Mouse (Mus musculus) intestine, embryonic 15.5 days (tissue): ENCODE data around the gene Hoxa7. TPM values are rescaled to one million over a fixed set of nuclear protein-coding genes. Genes with fewer than 3 reads are reported as not detected.

ENCODE experiments used
- ATAC-seq: fragments of 200-750 bp; cut with Nextera tagmentation; 2 replicates; pipeline ENCODE4 v1.8.0; 2017; ENCODE audit warnings: moderate TSS enrichment, moderate library complexity
- H3K27ac ChIP-seq: fragments of 300-500 bp; sonication (generic); 2 replicates; pipeline ENCODE4 v1.5.1; 2015; ENCODE audit warnings: mild to moderate bottlenecking, inconsistent platforms
- H3K27me3 ChIP-seq: fragments of 300-500 bp; sonication (generic); replicated peaks from 2 replicates; pipeline ENCODE4 v1.6.1; 2015; ENCODE audit warnings: inconsistent platforms
- H3K36me3 ChIP-seq: fragments of 300-500 bp; sonication (generic); 2 replicates; pipeline ENCODE4 v1.6.1; 2015; ENCODE audit warnings: inconsistent platforms
- H3K4me1 ChIP-seq: fragments of 300-500 bp; sonication (generic); replicated peaks from 2 replicates; pipeline ENCODE4 v1.6.1; 2015; ENCODE audit warnings: inconsistent platforms
- H3K4me2 ChIP-seq: fragments of 300-500 bp; sonication (generic); replicated peaks from 2 replicates; pipeline ENCODE4 v1.6.1; 2015; ENCODE audit warnings: mild to moderate bottlenecking, inconsistent platforms
- H3K4me3 ChIP-seq: fragments of 300-500 bp; sonication (generic); replicated peaks from 2 replicates; pipeline ENCODE4 v1.5.1; 2015; ENCODE audit warnings: inconsistent platforms
- H3K9ac ChIP-seq: fragments of 300-500 bp; sonication (generic); 2 replicates; pipeline ENCODE4 v1.6.1; 2015; ENCODE audit warnings: inconsistent platforms
- H3K9me3 ChIP-seq: fragments of 300-500 bp; sonication (generic); 2 replicates; pipeline ENCODE4 v1.6.1; 2016; ENCODE audit warnings: inconsistent platforms
- WGBS: fragments of 180-500 bp; shearing (Covaris S2); methylation state at CpG from one replicate; pipeline ENCODE4 v1.1.7; 2015; 5-methylcytosine and 5-hydroxymethylcytosine counted together
- polyA plus RNA-seq: library from polyadenylated mRNA; unstranded; fragments of >200 nt; fragmentation: Nextera tagmentation; extraction: Ambion mirVana; gene quantifications from 2 replicates; pipeline ENCODE4 v1.2.1, GENCODE M21; 2015

Gene Hoxa7
- polyA plus RNA-seq, 1 experiment from 2014 or later: 9.4 TPM

- 13% methylated on average over 4 of the region's 4 CpGs for WGBS
- Histone ChIP-seq H3K9me3 (no peaks in the 10 kb centered on the region), H3K27me3 (peaks cover 87% of the 10 kb centered on the region), H3K9ac (no peak overlapping the region), H3K36me3 (no peaks in the 10 kb centered on the region), H3K4me2 (peak overlapping the region; percentile 15; the same call in 1 of the 2 replicates), H3K4me3 (no peak overlapping the region), H3K4me1 (peaks cover 22% of the 10 kb centered on the region; the same call in 1 of the 2 replicates), H3K27ac (no peak overlapping the region)
- no peak for ATAC-seq
These were observed 21.2 kb upstream of the Hoxa7 start for GRCm38 (mm10) chr6:52242801-52243332.

GRCm38 (mm10) chr6:52241001-52241621 lies 19.5 kb upstream of the Hoxa7 start:
- WGBS: 7% methylated on average over 9 of the region's 9 CpGs
- no peaks in the 10 kb centered on the region for H3K36me3 ChIP-seq
- 0 out of 2 replicates have a peak overlapping the region, but pooled peaks have one; percentile 40 for H3K4me2 ChIP-seq
- no peak overlapping the region for H3K4me3 ChIP-seq
- no peaks in the 10 kb centered on the region for H3K9me3 ChIP-seq
- no peak for ATAC-seq
- no peak overlapping the region for H3K27ac ChIP-seq
- H3K27me3 ChIP-seq: peaks cover 89% of the 10 kb centered on the region
- peaks cover 19% of the 10 kb centered on the region; the same call in 1 of the 2 replicates for H3K4me1 ChIP-seq
- no peak overlapping the region for H3K9ac ChIP-seq

- Histone ChIP-seq H3K4me2 (peak within 1 kb of the TSS; percentile 40), H3K9ac (0 out of 2 replicates have a peak within 1 kb of the TSS, but pooled peaks have one; percentile 3), H3K9me3 (no peaks in the 10 kb centered on the region), H3K4me1 (peaks cover 13% of the 10 kb centered on the region; the same call in 1 of the 2 replicates), H3K27ac (peak within 1 kb of the TSS; percentile 25), H3K4me3 (peak within 1 kb of the TSS; percentile 26), H3K36me3 (no peaks in the 10 kb centered on the region), H3K27me3 (peaks cover 89% of the 10 kb centered on the region)
- ATAC-seq: peak; percentile 77
- 1% methylated on average over 35 of the region's 35 CpGs for WGBS
These were observed 18.8 kb upstream of the Hoxa7 start, which contains the start of gene Hoxa10 for GRCm38 (mm10) chr6:52240389-52241000. TSS of gene Hoxa10 (minus strand) at chr6:52240854.

- Histone ChIP-seq H3K4me2 (peak overlapping the region; percentile 40), H3K9ac (0 out of 2 replicates have a peak overlapping the region, but pooled peaks have one; percentile 3), H3K36me3 (no peaks in the 10 kb centered on the region), H3K9me3 (no peaks in the 10 kb centered on the region), H3K4me1 (peaks cover 9% of the 10 kb centered on the region; the same call in 1 of the 2 replicates), H3K4me3 (peak overlapping the region; percentile 26), H3K27me3 (peaks cover 89% of the 10 kb centered on the region), H3K27ac (peak overlapping the region; percentile 25)
- no peak for ATAC-seq
- 2% methylated on average over 30 of the region's 30 CpGs for WGBS
These were observed 18.2 kb upstream of the Hoxa7 start for GRCm38 (mm10) chr6:52239625-52240388.

- WGBS: 4% methylated on average over 7 of the region's 7 CpGs
- Histone ChIP-seq H3K4me2 (no peak overlapping the region), H3K27ac (no peak overlapping the region), H3K9ac (no peak overlapping the region; the same call in 1 of the 2 replicates), H3K27me3 (peaks cover 91% of the 10 kb centered on the region), H3K36me3 (no peaks in the 10 kb centered on the region), H3K4me1 (peaks cover 16% of the 10 kb centered on the region), H3K4me3 (0 out of 2 replicates have a peak overlapping the region, but pooled peaks have one; percentile 9), H3K9me3 (no peaks in the 10 kb centered on the region)
- ATAC-seq: no peak
These were observed 17.3 kb upstream of the Hoxa7 start for GRCm38 (mm10) chr6:52238976-52239375.

- peak overlapping the region; percentile 2; the same call in 1 of the 2 replicates for H3K4me3 ChIP-seq
- no peaks in the 10 kb centered on the region for H3K9me3 ChIP-seq
- 5% methylated on average over 7 of the region's 7 CpGs for WGBS
- H3K36me3 ChIP-seq: no peaks in the 10 kb centered on the region
- H3K27ac ChIP-seq: no peak overlapping the region
- no peak for ATAC-seq
- peaks cover 14% of the 10 kb centered on the region for H3K4me1 ChIP-seq
- H3K27me3 ChIP-seq: peaks cover 91% of the 10 kb centered on the region
- H3K9ac ChIP-seq: no peak overlapping the region
- H3K4me2 ChIP-seq: peak overlapping the region; percentile 28
These were observed 16.5 kb upstream of the Hoxa7 start for GRCm38 (mm10) chr6:52238155-52238545.

GRCm38 (mm10) chr6:52237346-52238154 lies 15.9 kb upstream of the Hoxa7 start:
- H3K27me3 ChIP-seq: peaks cover 91% of the 10 kb centered on the region
- WGBS: 12% methylated on average over 10 of the region's 10 CpGs
- peak overlapping the region; percentile 28 for H3K4me2 ChIP-seq
- peak overlapping the region; percentile 2; the same call in 1 of the 2 replicates for H3K4me3 ChIP-seq
- peaks cover 14% of the 10 kb centered on the region for H3K4me1 ChIP-seq
- H3K9ac ChIP-seq: no peak overlapping the region; the same call in 1 of the 2 replicates
- no peak overlapping the region for H3K27ac ChIP-seq
- ATAC-seq: no peak
- H3K9me3 ChIP-seq: no peaks in the 10 kb centered on the region
- no peaks in the 10 kb centered on the region for H3K36me3 ChIP-seq

GRCm38 (mm10) chr6:52236806-52237205 lies 15.2 kb upstream of the Hoxa7 start:
- Histone ChIP-seq H3K4me3 (no peak overlapping the region), H3K9ac (no peak overlapping the region), H3K27me3 (peaks cover 92% of the 10 kb centered on the region), H3K4me2 (0 out of 2 replicates have a peak overlapping the region, but pooled peaks have one; percentile 9), H3K36me3 (no peaks in the 10 kb centered on the region), H3K4me1 (peaks cover 18% of the 10 kb centered on the region), H3K27ac (no peak overlapping the region), H3K9me3 (no peaks in the 10 kb centered on the region)
- WGBS: 17% methylated on average over 3 of the region's 3 CpGs
- ATAC-seq: no peak

GRCm38 (mm10) chr6:52235866-52236265 lies 14.2 kb upstream of the Hoxa7 start:
- ATAC-seq: no peak
- no peaks in the 10 kb centered on the region for H3K9me3 ChIP-seq
- H3K36me3 ChIP-seq: no peaks in the 10 kb centered on the region
- peak overlapping the region; percentile 9; the same call in 1 of the 2 replicates for H3K4me2 ChIP-seq
- H3K27me3 ChIP-seq: peaks cover 87% of the 10 kb centered on the region
- H3K4me3 ChIP-seq: no peak overlapping the region
- no peak overlapping the region for H3K27ac ChIP-seq
- H3K9ac ChIP-seq: no peak overlapping the region
- H3K4me1 ChIP-seq: peaks cover 18% of the 10 kb centered on the region
- 22% methylated on average over 6 of the region's 6 CpGs for WGBS

- ATAC-seq: no peak
- Histone ChIP-seq H3K27ac (no peak overlapping the region; the same call in 1 of the 2 replicates), H3K9me3 (no peaks in the 10 kb centered on the region)
These were observed 13.6 kb upstream of the Hoxa7 start for GRCm38 (mm10) chr6:52235267-52235666.

More at GRCm38 (mm10) chr6:52235267-52235666, 13.6 kb upstream of the Hoxa7 start:
- Histone ChIP-seq H3K36me3 (no peaks in the 10 kb centered on the region), H3K9ac (no peak overlapping the region), H3K27me3 (peaks cover 87% of the 10 kb centered on the region), H3K4me1 (peaks cover 17% of the 10 kb centered on the region), H3K4me2 (peak overlapping the region; percentile 48), H3K4me3 (peak overlapping the region; percentile 38; the same call in 1 of the 2 replicates)
- WGBS: 29% methylated on average over 9 of the region's 9 CpGs
